Mouse (Mus musculus) splenic B cell, adult 2 months (primary cell): ENCODE data around the gene Il15.

Experiments used
- DNase-seq: peaks from one replicate; pipeline ENCODE4 v3.0.0-alpha.2; 2011; ENCODE audit warnings: low read depth, low spot score
- H3K27me3 ChIP-seq: 2 replicates; pipeline ENCODE4 v1.6.1; 2012; ENCODE audit warnings: mild to moderate bottlenecking, low read length, moderate library complexity, mixed read lengths; ENCODE audit not compliant: control insufficient read depth, poor library complexity, insufficient read depth, severe bottlenecking
- H3K36me3 ChIP-seq: 2 replicates; pipeline ENCODE4 v1.6.1; 2012; ENCODE audit warnings: mild to moderate bottlenecking, low read length, moderate library complexity, mixed read lengths; ENCODE audit not compliant: control insufficient read depth, poor library complexity, insufficient read depth, severe bottlenecking

Il15 gene

GRCm38 (mm10) chr8:82402686-82403330, at the start of gene Il15:
Gene Il15, minus strand, starts transcription at chr8:82403222.
- Histone ChIP-seq H3K27me3 (no peaks in the 10 kb centered on the region), H3K36me3 (no peaks in the 10 kb centered on the region)
- peak; percentile 67 for DNase-seq

- DNase-seq: no peak
- Histone ChIP-seq H3K27me3 (no peaks in the 10 kb centered on the region), H3K36me3 (no peaks in the 10 kb centered on the region)
Observed at GRCm38 (mm10) chr8:82444897-82445296, 41.9 kb upstream of the Il15 start.

DNA sequence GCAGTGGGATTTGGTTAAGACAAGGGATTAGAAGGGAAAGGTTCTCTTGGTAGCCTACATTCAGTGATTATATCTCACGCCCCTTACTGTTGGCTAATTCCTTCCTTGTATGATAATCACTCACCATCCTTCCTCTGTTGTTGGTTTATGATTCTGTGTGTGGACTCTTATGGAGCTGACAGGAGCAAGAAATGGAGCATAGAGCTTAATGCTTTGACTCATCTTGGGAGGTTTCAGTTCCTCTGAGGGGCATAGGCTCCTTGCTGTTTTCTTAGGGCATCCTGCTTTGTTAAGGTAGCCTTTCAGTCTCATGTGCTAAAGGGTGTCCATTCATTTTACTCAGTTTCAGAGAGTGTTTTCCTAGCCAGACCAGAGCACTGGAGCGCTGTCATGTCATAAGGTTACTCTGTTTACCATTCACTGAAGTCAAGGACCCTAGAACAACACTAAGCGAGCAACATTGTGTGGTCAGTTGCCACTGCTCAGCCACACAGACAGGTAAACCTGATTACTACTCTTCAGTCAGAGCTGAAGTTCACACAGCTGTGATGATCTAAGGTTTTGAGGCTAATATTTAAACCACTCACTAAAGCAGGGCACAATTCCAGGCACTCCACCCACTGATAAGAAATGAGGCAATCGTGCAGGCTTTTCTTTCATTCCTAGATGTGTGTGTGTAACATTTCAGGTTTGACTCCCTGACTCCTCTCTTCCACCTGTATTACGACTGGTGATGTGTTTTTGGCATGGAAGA, 13.7 kb upstream of the Il15 start:
- no peaks in the 10 kb centered on the region for H3K36me3 ChIP-seq
- no peaks in the 10 kb centered on the region for H3K27me3 ChIP-seq
- DNase-seq: peak; percentile 15

GRCm38 (mm10) chr8:82415485-82415884, 12.5 kb upstream of the Il15 start:
- Histone ChIP-seq H3K27me3 (no peaks in the 10 kb centered on the region), H3K36me3 (no peaks in the 10 kb centered on the region)
- no peak for DNase-seq

- no peak for DNase-seq
- Histone ChIP-seq H3K36me3 (no peaks in the 10 kb centered on the region), H3K27me3 (no peaks in the 10 kb centered on the region)
Observed at GRCm38 (mm10) chr8:82410135-82410534, 7.1 kb upstream of the Il15 start.

GRCm38 (mm10) chr8:82407060-82407459, 4.0 kb upstream of the Il15 start:
- no peak for DNase-seq
- Histone ChIP-seq H3K27me3 (no peaks in the 10 kb centered on the region), H3K36me3 (no peaks in the 10 kb centered on the region)

DNA sequence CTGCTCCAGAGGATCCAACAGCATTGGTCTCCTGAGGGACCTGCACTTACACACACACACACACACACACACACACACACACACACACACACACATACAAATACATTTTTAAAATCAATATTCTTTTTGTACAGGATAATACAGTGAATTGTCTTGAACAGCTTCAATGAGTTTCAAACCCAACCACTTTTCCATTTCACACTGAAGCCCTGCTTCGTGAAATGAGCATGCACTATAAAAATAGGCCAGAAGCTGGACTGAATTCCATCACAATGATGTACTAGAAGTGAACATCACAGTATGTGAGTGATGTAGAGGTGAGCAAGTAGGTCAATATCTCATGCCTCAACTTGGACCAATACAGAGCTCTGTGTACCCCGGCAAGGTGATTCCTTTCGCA, 1.0 kb upstream of the Il15 start:
- H3K36me3 ChIP-seq: no peaks in the 10 kb centered on the region
- DNase-seq: no peak
- H3K27me3 ChIP-seq: no peaks in the 10 kb centered on the region

GRCm38 (mm10) chr8:82402261-82402685, 749 bp downstream of the Il15 start:
- Histone ChIP-seq H3K27me3 (no peaks in the 10 kb centered on the region), H3K36me3 (no peaks in the 10 kb centered on the region)
- no peak for DNase-seq

GRCm38 (mm10) chr8:82401490-82401889, 1.5 kb downstream of the Il15 start:
- Histone ChIP-seq H3K27me3 (no peaks in the 10 kb centered on the region), H3K36me3 (no peaks in the 10 kb centered on the region)
- no peak for DNase-seq

DNA sequence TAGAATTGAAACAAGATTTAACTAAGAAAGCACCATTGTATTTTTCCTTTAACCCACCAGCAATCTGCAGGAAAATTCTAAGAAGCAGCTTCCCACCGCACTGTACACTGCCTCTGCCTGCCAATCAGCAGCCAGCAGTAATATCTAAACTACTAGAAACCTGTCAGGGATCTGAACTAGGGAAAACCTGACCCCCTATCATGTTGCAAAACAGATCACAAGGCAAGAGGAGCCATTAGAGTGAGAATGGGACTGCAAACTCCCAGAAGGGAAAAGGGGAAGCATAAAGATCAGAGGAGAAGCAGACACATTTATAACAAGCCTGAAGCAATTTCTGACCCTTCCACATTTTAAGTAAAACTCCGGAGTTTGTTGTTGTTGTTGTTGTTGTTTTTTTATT, 2.0 kb downstream of the Il15 start:
- no peak for DNase-seq
- no peaks in the 10 kb centered on the region for H3K27me3 ChIP-seq
- H3K36me3 ChIP-seq: no peaks in the 10 kb centered on the region

DNA sequence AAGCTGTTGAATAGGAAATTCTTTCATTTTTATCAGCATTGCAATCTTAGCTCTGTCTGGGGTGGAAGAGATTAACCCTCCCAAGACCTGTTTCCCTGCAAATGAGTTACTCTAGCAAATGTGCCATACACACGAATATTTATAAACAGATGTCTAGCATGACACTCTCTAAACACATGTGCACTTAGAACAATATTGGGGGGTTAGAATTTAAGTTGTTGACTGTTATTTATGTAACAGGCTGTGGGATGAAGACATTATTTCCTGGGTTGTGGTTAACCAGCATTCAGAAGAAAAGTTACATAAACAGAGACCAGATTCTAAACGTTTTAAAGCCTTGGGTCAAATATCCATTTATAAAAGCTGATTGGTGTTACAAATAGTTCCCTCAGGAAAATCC, 2.6 kb downstream of the Il15 start:
- no peaks in the 10 kb centered on the region for H3K27me3 ChIP-seq
- DNase-seq: no peak
- H3K36me3 ChIP-seq: no peaks in the 10 kb centered on the region

DNA sequence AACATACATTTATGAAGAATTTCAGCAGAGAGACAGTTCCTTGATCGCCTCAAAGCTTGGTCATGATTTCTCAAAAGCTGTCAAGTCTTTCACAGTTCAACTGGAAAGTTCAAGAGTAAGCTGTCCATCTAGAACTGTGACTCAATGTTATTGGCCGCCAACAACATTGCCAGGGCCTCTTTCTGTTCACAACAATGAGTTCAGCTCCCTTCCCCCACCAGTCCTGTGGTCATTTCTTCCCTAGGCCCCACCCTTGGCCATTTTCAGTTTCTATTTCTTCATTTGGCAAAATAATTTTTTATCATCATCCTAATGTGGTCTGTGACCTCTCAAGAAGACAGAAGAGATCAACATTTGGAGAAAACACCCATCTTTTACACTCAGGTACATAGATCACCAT, 4.5 kb downstream of the Il15 start:
- no peak for DNase-seq
- no peaks in the 10 kb centered on the region for H3K27me3 ChIP-seq
- H3K36me3 ChIP-seq: no peaks in the 10 kb centered on the region

GRCm38 (mm10) chr8:82391258-82391657, 11.8 kb downstream of the Il15 start:
- DNase-seq: no peak
- H3K36me3 ChIP-seq: no peaks in the 10 kb centered on the region
- no peaks in the 10 kb centered on the region for H3K27me3 ChIP-seq

DNA sequence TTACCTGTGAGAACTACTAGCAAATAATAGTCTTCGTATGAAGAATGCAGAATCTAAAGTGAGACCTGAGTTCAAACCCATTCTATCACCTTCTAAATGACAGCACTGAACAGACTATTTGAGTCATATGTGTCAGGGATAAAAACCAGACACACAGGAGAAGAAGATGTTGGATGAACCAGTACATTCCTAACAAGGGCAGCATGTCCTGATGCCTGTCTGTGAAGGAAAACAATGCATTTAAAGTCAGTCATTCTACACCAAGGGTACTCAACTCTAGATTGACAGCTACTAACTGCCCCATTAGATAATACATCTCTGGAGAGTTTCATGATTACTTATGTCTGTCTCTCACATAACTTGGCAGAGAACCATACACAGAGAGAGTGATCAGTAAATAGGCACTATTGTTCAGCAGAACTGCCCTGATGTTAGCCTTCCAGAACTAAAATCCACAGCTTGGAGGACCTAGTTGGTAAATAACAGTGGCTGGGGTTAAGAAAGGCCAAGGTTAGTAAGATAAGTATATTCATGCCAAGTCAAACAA, 14.6 kb downstream of the Il15 start:
- DNase-seq: no peak
- no peaks in the 10 kb centered on the region for H3K27me3 ChIP-seq
- no peaks in the 10 kb centered on the region for H3K36me3 ChIP-seq

- DNase-seq: no peak
- Histone ChIP-seq H3K27me3 (no peaks in the 10 kb centered on the region), H3K36me3 (no peaks in the 10 kb centered on the region)
Observed at GRCm38 (mm10) chr8:82387614-82388013, 15.4 kb downstream of the Il15 start.
